Mouse (Mus musculus): ENCODE measurements around the gene Cd209a.

DNA sequence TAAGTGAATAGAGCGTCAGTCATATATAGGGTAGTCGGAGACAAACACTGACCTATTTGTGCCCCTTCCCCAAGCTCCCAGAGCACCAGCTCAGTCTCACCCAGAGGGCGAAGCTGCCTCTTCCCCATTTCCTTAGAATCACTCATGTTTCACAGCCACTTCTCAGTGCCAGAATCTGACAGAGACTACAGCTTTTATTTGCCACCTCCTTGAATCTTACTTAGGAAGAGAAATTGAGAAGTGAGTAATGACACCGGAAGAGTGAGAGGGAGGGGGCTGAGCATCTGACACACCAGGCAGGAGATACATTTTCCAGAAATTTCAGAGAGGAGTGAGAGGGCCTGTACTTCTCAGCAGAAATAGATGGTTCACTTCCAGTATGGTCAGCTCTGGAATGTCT, at the start of gene Cd209a:
- TF ChIP-seq CEBPB (IDR thresholded peaks at IDR 0.05; ENCODE audit: low read depth) (no peak), CTCF (IDR thresholded peaks at IDR 0.05; ENCODE audit: control insufficient read depth, insufficient read depth, insufficient read length) (no peak), MYOD1 (IDR thresholded peaks at IDR 0.05; ENCODE audit: control insufficient read depth, insufficient read length, low read depth) (no peak), USF1 (IDR thresholded peaks at IDR 0.05; ENCODE audit: low read depth) (no peak), MYOG (IDR thresholded peaks at IDR 0.05; ENCODE audit: control insufficient read depth, extremely low read depth, insufficient read length) (no peak), MAX (IDR thresholded peaks at IDR 0.05) (no peak)
